Mouse (Mus musculus) stomach, postnatal 0 days (tissue): ENCODE data around the gene Rpf1.

Source experiments
- CTCF ChIP-seq: IDR thresholded peaks from 2 replicates; pipeline ENCODE4 v1.5.1; 2016; ENCODE audit warnings: antibody characterized with exemption, low read depth, mild to moderate bottlenecking, moderate library complexity
- EP300 ChIP-seq: optimal IDR thresholded peaks from 2 replicates; pipeline ENCODE3; 2016; ENCODE audit warnings: antibody characterized with exemption

DNA sequence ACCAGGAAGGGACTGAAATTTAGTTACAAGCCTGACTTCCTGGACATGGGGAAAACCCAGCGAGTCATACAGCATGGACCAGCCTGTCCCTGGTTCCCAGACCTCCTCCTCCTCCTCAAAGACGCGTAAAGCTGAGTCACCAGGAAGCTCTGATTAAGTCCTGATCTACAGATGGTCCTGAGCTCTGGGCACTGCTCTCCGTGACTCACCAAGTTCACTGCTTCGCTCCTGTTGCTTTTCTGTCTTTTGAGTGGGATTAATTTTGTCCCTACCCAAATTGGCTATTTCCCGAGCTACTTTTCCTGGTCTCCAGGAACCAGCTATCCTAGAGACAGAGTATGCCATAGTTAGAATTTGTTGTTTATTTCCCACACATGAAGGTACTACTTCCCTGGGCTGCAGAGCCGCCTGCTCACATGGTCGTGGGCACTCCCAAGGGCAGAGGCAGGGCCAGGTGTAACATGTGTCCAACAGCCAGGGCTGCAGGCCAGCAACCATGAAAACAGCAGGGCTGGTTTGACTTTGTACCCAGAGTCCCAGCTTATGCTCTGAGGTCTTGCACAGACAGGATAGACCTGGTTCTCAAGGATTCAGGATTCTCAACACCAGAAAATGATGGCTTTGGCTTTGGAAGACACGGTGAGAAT lies 46.8 kb upstream of the Rpf1 start:
- TF ChIP-seq CTCF (no peak), EP300 (no peak)
